Mouse (Mus musculus): ENCODE measurements around the gene Dctpp1. TPM values are rescaled to one million over a fixed set of nuclear protein-coding genes. Genes with fewer than 3 reads are reported as not detected.

Dctpp1 gene
- polyA plus RNA-seq (2016; fragmentation: Nextera tagmentation; extraction: Ambion mirVana) = 208 and 224 TPM in 2 replicates

DNA sequence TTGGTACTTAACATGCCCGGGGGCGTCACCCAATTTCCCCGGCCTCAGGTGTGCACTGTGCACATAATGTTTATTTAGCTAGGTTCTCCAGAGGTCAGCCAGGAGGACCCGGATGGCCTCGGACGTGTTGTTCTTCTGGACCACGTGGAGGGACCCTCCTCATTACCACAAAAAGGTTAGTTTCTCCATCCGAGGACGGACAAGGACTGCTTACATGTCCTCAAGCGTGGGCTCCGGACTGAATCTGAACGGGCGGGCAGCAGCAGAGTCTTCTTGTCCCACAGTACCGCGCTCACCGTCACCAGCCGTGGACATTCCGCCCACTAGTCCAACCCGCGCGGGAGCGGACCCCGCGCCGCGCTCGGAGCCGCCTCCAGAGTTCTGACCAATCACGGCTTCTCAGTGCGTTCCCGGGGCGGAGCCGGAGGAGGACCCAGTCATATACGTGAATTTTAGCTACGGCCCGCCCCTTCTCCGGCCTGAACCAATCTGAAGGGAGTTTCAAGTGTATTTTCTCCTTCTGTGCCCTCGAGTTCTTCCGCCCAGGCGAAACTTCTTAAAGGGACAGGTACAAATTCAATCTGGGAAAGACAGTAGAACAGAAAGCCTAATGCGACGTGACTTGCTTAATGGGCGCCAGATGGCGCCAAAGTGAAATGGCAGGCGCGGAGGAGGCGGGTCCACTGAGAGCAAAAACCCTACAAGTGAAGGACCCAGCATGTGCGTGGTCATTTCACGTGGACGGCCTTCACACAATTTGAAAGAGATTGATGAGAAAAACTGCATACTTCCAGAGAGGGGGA, at the start of gene Dctpp1:
Gene Dctpp1 (minus strand): TSS at position 401 of the 803 bp plus-strand sequence.
- H3K27me3 ChIP-seq = no peaks in the 10 kb centered on the region
- peak within 1 kb of the TSS; percentile 75 for H3K9ac ChIP-seq
- peak within 1 kb of the TSS; percentile 86 for H3K4me2 ChIP-seq
- H3K4me3 ChIP-seq (replicated peaks) = peak within 1 kb of the TSS; percentile 71
- WGBS = under 1% methylated on average over 50 of the region's 50 CpGs
- peak; percentile 98 for ATAC-seq (ENCODE audit: low FRiP score)
- peaks cover 23% of the 10 kb centered on the region for H3K36me3 ChIP-seq (replicated peaks)
- no peaks in the 10 kb centered on the region for H3K9me3 ChIP-seq
- peaks cover 19% of the 10 kb centered on the region for H3K4me1 ChIP-seq
- H3K27ac ChIP-seq = no peak within 1 kb of the TSS

DNA sequence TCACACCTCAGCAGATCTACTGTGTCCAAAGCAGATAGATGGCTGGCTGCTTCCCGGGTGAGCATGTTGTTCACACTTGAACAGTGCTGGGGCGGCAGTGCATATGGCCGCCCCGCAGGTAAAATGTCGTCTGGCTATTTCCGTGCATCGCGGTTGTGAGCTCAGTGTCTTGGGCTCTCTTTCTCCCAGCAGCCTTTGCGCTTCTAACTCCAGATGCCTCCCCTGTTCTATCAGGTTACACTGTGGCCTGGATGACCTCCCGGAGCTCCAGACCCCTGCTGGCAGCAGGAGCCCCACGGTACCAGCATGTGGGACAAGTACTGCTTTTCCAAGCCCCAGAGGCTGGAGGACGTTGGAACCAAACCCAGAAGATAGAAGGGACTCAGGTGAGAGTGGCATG, 49.4 kb upstream of the Dctpp1 start:
- WGBS = 74% methylated on average over 12 of the region's 12 CpGs
- Histone ChIP-seq H3K9ac (no peak overlapping the region), H3K27ac (no peak overlapping the region), H3K4me2 (no peak overlapping the region), H3K4me1 (no peaks in the 10 kb centered on the region), H3K27me3 (no peaks in the 10 kb centered on the region), H3K4me3 (replicated peaks) (no peak overlapping the region), H3K9me3 (no peaks in the 10 kb centered on the region), H3K36me3 (replicated peaks) (no peaks in the 10 kb centered on the region)
- no peak for ATAC-seq (ENCODE audit: low FRiP score)

DNA sequence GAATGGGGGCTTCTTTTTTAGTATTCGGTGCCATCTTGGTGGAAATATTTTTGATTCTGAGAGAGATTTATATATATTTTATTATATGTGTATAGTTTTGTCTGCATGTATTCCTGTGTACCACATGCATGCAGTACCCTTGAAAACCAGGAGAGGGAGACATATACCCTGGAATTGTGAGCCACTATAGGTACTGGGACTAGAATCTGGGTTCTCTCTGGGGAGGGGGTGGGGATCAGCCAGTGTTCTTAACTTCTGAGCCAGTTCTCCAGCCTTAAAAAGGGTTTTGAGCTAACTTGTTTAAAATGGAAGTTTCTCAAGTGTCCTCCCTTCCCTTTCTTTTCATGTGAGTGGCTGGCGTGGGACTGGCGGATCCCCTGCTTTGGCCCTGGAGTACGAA, 48.4 kb upstream of the Dctpp1 start:
- ATAC-seq (ENCODE audit: low FRiP score) = no peak
- 60% methylated on average over 4 of the region's 4 CpGs for WGBS
- H3K36me3 ChIP-seq (replicated peaks) = no peaks in the 10 kb centered on the region

DNA sequence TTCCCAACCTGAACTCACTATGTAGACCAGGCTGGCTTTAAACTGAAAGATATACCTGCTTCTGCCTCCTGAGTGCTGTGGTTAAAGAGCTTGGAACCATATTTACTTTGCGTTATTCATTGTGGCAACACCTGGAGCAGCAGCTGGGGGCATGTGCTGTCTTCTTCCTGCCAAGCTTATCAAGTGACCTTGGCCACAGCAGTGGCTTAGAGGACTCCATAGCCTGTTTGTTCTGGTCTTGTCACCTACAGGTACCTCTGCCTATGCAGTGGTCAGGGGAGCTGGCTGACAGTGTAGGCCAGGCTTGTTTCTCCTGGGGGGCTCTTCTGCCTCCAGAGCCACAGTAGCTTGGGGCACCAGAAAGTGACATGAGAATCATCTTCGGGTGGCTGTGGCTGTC, 47.9 kb upstream of the Dctpp1 start:
- Histone ChIP-seq H3K27me3 (no peaks in the 10 kb centered on the region), H3K9ac (no peak overlapping the region), H3K4me1 (no peaks in the 10 kb centered on the region), H3K9me3 (no peaks in the 10 kb centered on the region), H3K4me3 (replicated peaks) (no peak overlapping the region), H3K27ac (no peak overlapping the region), H3K4me2 (no peak overlapping the region), H3K36me3 (replicated peaks) (no peaks in the 10 kb centered on the region)
- WGBS = 86% methylated on average over 2 of the region's 2 CpGs
- ATAC-seq (ENCODE audit: low FRiP score) = no peak

More for the DNA sequence above, 48.4 kb upstream of the Dctpp1 start:
- no peak overlapping the region for H3K9ac ChIP-seq
- no peaks in the 10 kb centered on the region for H3K4me1 ChIP-seq
- no peak overlapping the region for H3K4me2 ChIP-seq
- no peaks in the 10 kb centered on the region for H3K9me3 ChIP-seq
- H3K4me3 ChIP-seq (replicated peaks) = no peak overlapping the region
- H3K27ac ChIP-seq = no peak overlapping the region
- no peaks in the 10 kb centered on the region for H3K27me3 ChIP-seq

DNA sequence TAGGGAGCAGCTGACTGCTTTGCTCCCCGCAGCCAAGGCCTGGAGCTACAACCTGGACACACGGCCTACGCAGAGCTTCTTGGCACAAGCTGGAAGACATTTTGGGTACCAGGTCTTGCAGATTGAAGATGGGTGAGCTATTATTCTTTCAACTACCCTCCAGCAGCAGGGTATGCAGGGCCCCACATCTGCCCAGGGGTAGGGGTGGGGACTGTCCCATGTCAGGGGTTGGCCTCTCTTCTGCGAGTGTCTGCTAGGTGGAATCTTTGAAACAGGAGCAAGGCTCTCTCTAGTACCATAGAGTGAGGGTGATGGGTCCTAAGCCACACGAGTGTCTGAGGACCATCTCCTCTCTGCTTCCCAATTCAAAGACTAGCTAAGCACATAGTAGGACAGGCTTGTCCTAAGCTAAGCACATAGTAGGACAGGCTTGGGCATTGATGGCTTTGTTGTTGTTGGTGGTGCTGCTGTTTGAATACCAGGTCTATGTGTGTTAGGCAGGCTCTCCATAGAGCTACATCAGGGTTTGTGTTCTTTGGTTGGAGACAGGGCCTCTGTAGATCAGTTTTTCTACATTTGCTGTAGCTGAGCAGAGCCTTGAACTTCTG, 37.2 kb upstream of the Dctpp1 start:
- H3K4me2 ChIP-seq = no peak overlapping the region
- H3K9me3 ChIP-seq = no peaks in the 10 kb centered on the region
- no peak overlapping the region for H3K9ac ChIP-seq
- H3K4me3 ChIP-seq (replicated peaks) = no peak overlapping the region
- peaks cover 3% of the 10 kb centered on the region; the same call in 1 of the 2 replicates for H3K27me3 ChIP-seq
- no peak overlapping the region for H3K27ac ChIP-seq
- H3K4me1 ChIP-seq = no peaks in the 10 kb centered on the region
- no peaks in the 10 kb centered on the region for H3K36me3 ChIP-seq (replicated peaks)
- ATAC-seq (ENCODE audit: low FRiP score) = no peak
- 94% methylated on average over 5 of the region's 5 CpGs for WGBS

DNA sequence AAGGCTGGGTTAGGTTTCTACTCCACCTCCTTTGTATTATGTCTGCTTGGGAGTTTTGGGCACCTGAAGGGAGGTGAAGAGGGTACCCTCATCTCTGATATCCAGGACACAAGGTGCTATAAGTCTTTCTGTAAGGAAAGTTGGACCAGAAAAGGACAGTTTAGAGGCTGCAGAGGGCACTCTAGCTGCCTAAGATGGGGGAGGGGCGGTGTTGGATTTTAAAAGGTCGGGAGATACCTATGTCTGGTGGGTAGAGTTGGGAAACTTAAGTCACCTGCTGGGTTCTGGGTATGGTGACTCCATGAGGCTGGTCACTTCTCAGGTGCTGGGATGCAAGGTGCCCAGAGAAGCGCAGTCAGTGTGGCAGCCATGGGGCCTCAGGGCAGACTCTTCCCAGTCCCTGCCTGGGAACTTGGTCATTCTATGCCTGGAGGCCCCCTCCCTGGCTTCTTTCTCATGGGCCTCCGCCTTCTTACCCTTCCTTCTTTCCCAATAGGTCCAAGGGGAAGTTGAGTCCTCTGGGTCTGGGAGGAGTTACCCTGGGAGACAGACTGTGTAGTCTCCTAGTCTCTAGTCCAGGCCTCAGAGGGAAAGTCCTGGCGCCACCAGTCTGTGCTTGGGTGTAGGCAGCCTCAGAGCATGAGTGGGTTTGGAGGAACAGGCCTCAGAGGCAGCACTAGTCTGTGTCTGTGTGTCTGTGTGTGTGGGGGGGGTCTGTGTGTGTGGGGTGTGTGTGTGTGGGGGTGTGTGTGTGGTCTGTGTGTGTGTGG, 36.5 kb upstream of the Dctpp1 start:
- H3K27ac ChIP-seq = no peak overlapping the region
- H3K4me1 ChIP-seq = no peaks in the 10 kb centered on the region
- H3K9ac ChIP-seq = no peak overlapping the region
- no peaks in the 10 kb centered on the region for H3K36me3 ChIP-seq (replicated peaks)
- no peak overlapping the region for H3K4me2 ChIP-seq
- H3K4me3 ChIP-seq (replicated peaks) = no peak overlapping the region
- no peak for ATAC-seq (ENCODE audit: low FRiP score)
- no peaks in the 10 kb centered on the region for H3K9me3 ChIP-seq
- 88% methylated on average over 5 of the region's 5 CpGs for WGBS
- peaks cover 3% of the 10 kb centered on the region; the same call in 1 of the 2 replicates for H3K27me3 ChIP-seq

DNA sequence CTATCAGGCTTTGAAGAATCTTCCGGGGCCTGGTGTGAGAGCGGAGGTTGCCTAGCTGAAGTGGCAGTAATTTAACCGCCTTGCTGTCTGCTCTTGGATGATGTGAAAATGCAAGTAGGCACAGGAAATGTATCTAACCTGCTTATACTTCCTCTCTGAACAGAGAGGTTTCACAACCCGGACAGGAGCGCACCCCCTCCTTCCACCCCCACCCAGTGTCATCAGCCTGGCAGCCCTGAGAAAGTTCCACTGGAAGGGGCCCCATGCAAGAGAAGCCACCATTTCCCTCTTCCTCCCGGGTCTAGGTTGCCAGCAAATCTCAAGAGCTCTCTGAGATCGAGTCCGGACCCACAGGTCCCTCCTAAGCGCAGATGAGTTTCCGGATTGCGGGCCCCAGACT, 35.6 kb upstream of the Dctpp1 start, which contains the start of gene Itgal:
Gene Itgal (plus strand): TSS at position 163 of the 400 bp plus-strand sequence.
- ATAC-seq (ENCODE audit: low FRiP score) = no peak
- H3K9me3 ChIP-seq = no peaks in the 10 kb centered on the region
- no peak within 1 kb of the TSS for H3K4me2 ChIP-seq
- H3K4me1 ChIP-seq = no peaks in the 10 kb centered on the region
- H3K27ac ChIP-seq = no peak within 1 kb of the TSS
- no peak within 1 kb of the TSS for H3K4me3 ChIP-seq (replicated peaks)
- 87% methylated on average over 11 of the region's 11 CpGs for WGBS
- H3K9ac ChIP-seq = no peak within 1 kb of the TSS
- no peaks in the 10 kb centered on the region for H3K36me3 ChIP-seq (replicated peaks)
- H3K27me3 ChIP-seq = peaks cover 2% of the 10 kb centered on the region; the same call in 1 of the 2 replicates

DNA sequence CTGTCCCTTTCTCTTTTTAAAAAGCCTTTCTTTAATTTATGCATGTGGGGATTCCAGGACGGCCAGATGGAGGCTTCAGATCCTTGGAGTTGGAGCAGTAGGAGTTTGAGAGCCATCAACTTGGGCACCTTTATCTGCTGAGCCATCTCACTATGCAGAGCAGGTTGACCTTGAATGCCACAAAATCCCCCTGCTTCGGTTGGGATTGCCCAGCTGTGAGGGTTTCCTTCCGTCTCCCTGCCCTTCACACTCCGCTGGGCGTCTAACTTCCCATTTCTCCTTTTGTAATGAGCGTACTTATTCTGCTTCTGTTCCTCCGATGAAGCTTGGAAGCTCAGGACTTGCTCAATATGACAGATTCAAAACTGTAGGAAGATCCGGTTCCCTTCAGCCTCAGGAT, 29.6 kb upstream of the Dctpp1 start:
- no peak overlapping the region for H3K4me3 ChIP-seq (replicated peaks)
- no peak overlapping the region for H3K4me2 ChIP-seq
- peaks cover 19% of the 10 kb centered on the region for H3K9me3 ChIP-seq
- WGBS = 57% methylated on average over 8 of the region's 8 CpGs
- H3K27me3 ChIP-seq = no peaks in the 10 kb centered on the region; the same call in 1 of the 2 replicates
- no peak overlapping the region for H3K9ac ChIP-seq
- H3K27ac ChIP-seq = no peak overlapping the region
- no peaks in the 10 kb centered on the region for H3K36me3 ChIP-seq (replicated peaks)
- ATAC-seq (ENCODE audit: low FRiP score) = no peak
- no peaks in the 10 kb centered on the region; the same call in 1 of the 2 replicates for H3K4me1 ChIP-seq

DNA sequence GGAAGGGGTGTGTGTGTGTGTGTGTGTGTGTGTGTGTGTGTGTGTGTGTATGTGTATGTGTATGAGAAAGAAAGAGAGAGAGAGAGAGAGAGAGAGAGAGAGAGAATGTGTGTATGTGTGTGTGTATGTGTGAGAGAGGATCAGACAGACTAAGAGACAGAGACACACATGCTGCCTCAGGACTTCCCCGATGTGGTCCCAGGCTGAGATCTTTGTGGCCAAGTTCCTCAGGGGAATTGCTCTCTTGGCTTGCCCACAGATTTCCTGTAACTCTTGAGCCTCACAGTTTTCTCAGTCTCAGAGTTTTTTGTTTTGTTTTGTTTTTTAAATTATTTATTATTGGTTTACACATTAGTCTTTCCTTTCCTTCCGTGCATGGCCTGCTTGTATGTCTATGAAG, 28.8 kb upstream of the Dctpp1 start:
- peaks cover 19% of the 10 kb centered on the region for H3K9me3 ChIP-seq
- no peaks in the 10 kb centered on the region; the same call in 1 of the 2 replicates for H3K4me1 ChIP-seq
- H3K27ac ChIP-seq = no peak overlapping the region
- WGBS = 88% methylated on average over 2 of the region's 2 CpGs
- H3K27me3 ChIP-seq = no peaks in the 10 kb centered on the region; the same call in 1 of the 2 replicates
- no peak overlapping the region for H3K4me2 ChIP-seq
- H3K4me3 ChIP-seq (replicated peaks) = no peak overlapping the region
- ATAC-seq (ENCODE audit: low FRiP score) = no peak
- no peaks in the 10 kb centered on the region for H3K36me3 ChIP-seq (replicated peaks)
- no peak overlapping the region for H3K9ac ChIP-seq

DNA sequence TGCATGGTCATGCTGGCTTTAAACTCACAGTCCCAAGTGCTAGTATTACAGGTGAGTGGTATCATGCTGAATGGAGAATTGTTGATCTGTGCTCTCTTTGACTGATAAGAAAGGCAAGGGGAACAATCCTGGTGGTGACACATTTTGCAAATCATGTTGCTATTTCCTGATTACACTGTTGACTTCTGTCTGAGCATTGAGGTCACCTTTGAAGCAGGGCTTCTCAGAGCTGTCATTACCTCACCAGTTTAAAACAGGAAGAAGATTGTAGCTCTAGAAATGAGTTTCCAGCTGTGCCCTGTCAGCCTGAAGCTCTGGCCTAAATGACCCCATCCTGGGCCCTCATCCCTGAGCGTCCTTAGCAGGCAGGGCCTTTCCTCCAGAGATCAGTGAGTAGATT, 27.4 kb upstream of the Dctpp1 start:
- no peaks in the 10 kb centered on the region; the same call in 1 of the 2 replicates for H3K4me1 ChIP-seq
- H3K4me3 ChIP-seq (replicated peaks) = no peak overlapping the region
- no peaks in the 10 kb centered on the region; the same call in 1 of the 2 replicates for H3K27me3 ChIP-seq
- no peak overlapping the region for H3K9ac ChIP-seq
- no peak for ATAC-seq (ENCODE audit: low FRiP score)
- H3K9me3 ChIP-seq = peaks cover 19% of the 10 kb centered on the region
- no peak overlapping the region for H3K4me2 ChIP-seq
- H3K36me3 ChIP-seq (replicated peaks) = no peaks in the 10 kb centered on the region
- WGBS = 85% methylated on average over 1 of the region's 1 CpGs
- no peak overlapping the region for H3K27ac ChIP-seq

DNA sequence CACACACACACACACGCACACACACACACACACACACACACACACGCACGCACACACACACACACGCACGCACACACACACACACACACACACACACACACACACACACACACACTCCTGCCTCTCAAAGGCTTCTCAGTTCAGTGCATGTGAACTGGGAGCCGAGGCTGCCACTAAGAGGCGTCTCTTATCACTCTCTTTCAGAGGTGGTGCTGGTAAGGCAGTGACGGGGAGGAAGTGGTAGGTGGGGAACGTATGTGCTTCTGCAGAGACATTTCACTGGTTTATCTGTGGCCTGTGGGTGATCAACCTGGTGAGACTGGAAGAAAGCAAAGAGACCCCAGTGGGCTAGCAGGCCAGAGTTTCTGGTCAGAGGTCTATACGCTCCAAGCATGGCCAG, 24.6 kb upstream of the Dctpp1 start:
- Histone ChIP-seq H3K4me1 (no peaks in the 10 kb centered on the region; the same call in 1 of the 2 replicates), H3K27ac (no peak overlapping the region), H3K4me3 (replicated peaks) (no peak overlapping the region), H3K27me3 (no peaks in the 10 kb centered on the region; the same call in 1 of the 2 replicates), H3K4me2 (no peak overlapping the region), H3K9ac (no peak overlapping the region), H3K36me3 (replicated peaks) (no peaks in the 10 kb centered on the region), H3K9me3 (peaks cover 19% of the 10 kb centered on the region)
- ATAC-seq (ENCODE audit: low FRiP score) = no peak
- WGBS = 76% methylated on average over 10 of the region's 10 CpGs

DNA sequence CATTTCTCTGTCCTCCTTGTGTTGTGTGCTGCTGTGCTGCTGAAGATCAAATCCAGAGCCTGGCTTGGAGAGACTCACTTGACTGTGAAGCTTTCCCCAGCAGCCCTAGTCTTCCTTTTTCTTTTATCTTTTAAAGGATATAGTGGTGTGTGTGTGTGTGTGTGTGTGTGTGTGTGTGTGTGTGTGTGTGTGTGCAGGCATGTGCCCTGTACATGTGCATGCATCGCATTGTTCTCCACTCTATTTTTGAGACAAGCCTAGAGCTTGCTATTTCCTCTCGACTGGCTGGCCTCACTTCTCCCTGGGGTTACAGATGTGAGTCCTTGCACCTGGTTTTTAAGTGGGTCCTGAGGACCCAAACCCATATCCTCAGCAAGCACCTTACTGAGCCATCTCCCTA, 21.7 kb upstream of the Dctpp1 start:
- Histone ChIP-seq H3K9me3 (0 out of 2 replicates have a peak, but pooled peaks cover 6% of the 10 kb centered on the region), H3K36me3 (replicated peaks) (no peaks in the 10 kb centered on the region), H3K4me1 (no peaks in the 10 kb centered on the region), H3K4me3 (replicated peaks) (no peak overlapping the region), H3K27ac (no peak overlapping the region), H3K27me3 (no peaks in the 10 kb centered on the region; the same call in 1 of the 2 replicates), H3K9ac (no peak overlapping the region), H3K4me2 (no peak overlapping the region)
- ATAC-seq (ENCODE audit: low FRiP score) = no peak
- WGBS = 100% methylated on average over 2 of the region's 2 CpGs

All from forebrain, embryonic 12.5 days (tissue).